Mouse (Mus musculus) intestine, embryonic 15.5 days (tissue): ENCODE results near the gene Ino80b. TPM values are rescaled to one million over a fixed set of nuclear protein-coding genes. Genes with fewer than 3 reads are reported as not detected.

Experiments
- ATAC-seq: fragments of 200-750 bp; cut with Nextera tagmentation; 2 replicates; pipeline ENCODE4 v1.8.0; 2017; ENCODE audit warnings: moderate TSS enrichment, moderate library complexity
- H3K27ac ChIP-seq: fragments of 300-500 bp; sonication (generic); 2 replicates; pipeline ENCODE4 v1.5.1; 2015; ENCODE audit warnings: mild to moderate bottlenecking, inconsistent platforms
- H3K27me3 ChIP-seq: fragments of 300-500 bp; sonication (generic); replicated peaks from 2 replicates; pipeline ENCODE4 v1.6.1; 2015; ENCODE audit warnings: inconsistent platforms
- H3K36me3 ChIP-seq: fragments of 300-500 bp; sonication (generic); 2 replicates; pipeline ENCODE4 v1.6.1; 2015; ENCODE audit warnings: inconsistent platforms
- H3K4me1 ChIP-seq: fragments of 300-500 bp; sonication (generic); replicated peaks from 2 replicates; pipeline ENCODE4 v1.6.1; 2015; ENCODE audit warnings: inconsistent platforms
- H3K4me2 ChIP-seq: fragments of 300-500 bp; sonication (generic); replicated peaks from 2 replicates; pipeline ENCODE4 v1.6.1; 2015; ENCODE audit warnings: mild to moderate bottlenecking, inconsistent platforms
- H3K4me3 ChIP-seq: fragments of 300-500 bp; sonication (generic); replicated peaks from 2 replicates; pipeline ENCODE4 v1.5.1; 2015; ENCODE audit warnings: inconsistent platforms
- H3K9ac ChIP-seq: fragments of 300-500 bp; sonication (generic); 2 replicates; pipeline ENCODE4 v1.6.1; 2015; ENCODE audit warnings: inconsistent platforms
- H3K9me3 ChIP-seq: fragments of 300-500 bp; sonication (generic); 2 replicates; pipeline ENCODE4 v1.6.1; 2016; ENCODE audit warnings: inconsistent platforms
- WGBS: fragments of 180-500 bp; shearing (Covaris S2); methylation state at CpG from one replicate; pipeline ENCODE4 v1.1.7; 2015; 5-methylcytosine and 5-hydroxymethylcytosine counted together
- polyA plus RNA-seq: library from polyadenylated mRNA; unstranded; fragments of >200 nt; fragmentation: Nextera tagmentation; extraction: Ambion mirVana; gene quantifications from 2 replicates; pipeline ENCODE4 v1.2.1, GENCODE M21; 2015

Ino80b gene
- polyA plus RNA-seq, 1 experiment from 2014 or later = 9.4 TPM

- ATAC-seq = peak; percentile 83
- H3K27ac ChIP-seq = peak overlapping the region; percentile 99
- H3K27me3 ChIP-seq = no peaks in the 10 kb centered on the region
- H3K9ac ChIP-seq = peak overlapping the region; percentile 76
- WGBS = 0% methylated on average over 12 of the region's 12 CpGs
- no peaks in the 10 kb centered on the region for H3K36me3 ChIP-seq
- H3K4me1 ChIP-seq = peaks cover 49% of the 10 kb centered on the region
- H3K4me3 ChIP-seq = peak overlapping the region; percentile 52
- H3K4me2 ChIP-seq = peak overlapping the region; percentile 75
- H3K9me3 ChIP-seq = no peaks in the 10 kb centered on the region
Observed at GRCm38 (mm10) chr6:83137576-83137950, 12.3 kb upstream of the Ino80b start.

- H3K27me3 ChIP-seq = no peaks in the 10 kb centered on the region
- H3K9ac ChIP-seq = peak overlapping the region; percentile 76
- under 1% methylated on average over 26 of the region's 26 CpGs for WGBS
- peak overlapping the region; percentile 75 for H3K4me2 ChIP-seq
- no peaks in the 10 kb centered on the region for H3K36me3 ChIP-seq
- peak overlapping the region; percentile 52 for H3K4me3 ChIP-seq
- H3K9me3 ChIP-seq = no peaks in the 10 kb centered on the region
- peak; percentile 80 for ATAC-seq
- H3K27ac ChIP-seq = peak overlapping the region; percentile 99
- H3K4me1 ChIP-seq = peaks cover 43% of the 10 kb centered on the region
Observed at GRCm38 (mm10) chr6:83136881-83137575, 11.8 kb upstream of the Ino80b start.

GRCm38 (mm10) chr6:83136291-83136880, 11.2 kb upstream of the Ino80b start:
- 10% methylated on average over 5 of the region's 5 CpGs for WGBS
- Histone ChIP-seq H3K27ac (peak overlapping the region; percentile 99), H3K4me2 (peak overlapping the region; percentile 75), H3K4me3 (peak overlapping the region; percentile 52), H3K36me3 (no peaks in the 10 kb centered on the region), H3K27me3 (no peaks in the 10 kb centered on the region), H3K9ac (peak overlapping the region; percentile 76), H3K4me1 (peaks cover 37% of the 10 kb centered on the region), H3K9me3 (no peaks in the 10 kb centered on the region)
- ATAC-seq = no peak

- Histone ChIP-seq H3K4me1 (peaks cover 37% of the 10 kb centered on the region), H3K27ac (peak overlapping the region; percentile 99; the same call in 1 of the 2 replicates), H3K4me3 (peak overlapping the region; percentile 52), H3K27me3 (no peaks in the 10 kb centered on the region), H3K4me2 (peak overlapping the region; percentile 75), H3K9ac (peak overlapping the region; percentile 76), H3K36me3 (no peaks in the 10 kb centered on the region), H3K9me3 (no peaks in the 10 kb centered on the region)
- ATAC-seq = no peak
- WGBS = 5% methylated on average over 37 of the region's 37 CpGs
Observed at GRCm38 (mm10) chr6:83135571-83136161, 10.4 kb upstream of the Ino80b start.

GRCm38 (mm10) chr6:83134951-83135513, 9.8 kb upstream of the Ino80b start, which contains the start of gene Rtkn:
Rtkn (plus strand) TSS chr6:83135463.
- peak within 1 kb of the TSS; percentile 75 for H3K4me2 ChIP-seq
- peak within 1 kb of the TSS; percentile 76 for H3K9ac ChIP-seq
- H3K9me3 ChIP-seq = no peaks in the 10 kb centered on the region
- ATAC-seq = no peak
- H3K36me3 ChIP-seq = no peaks in the 10 kb centered on the region
- peaks cover 37% of the 10 kb centered on the region for H3K4me1 ChIP-seq
- 59% methylated on average over 7 of the region's 7 CpGs for whole genome bisulfite sequencing
- H3K4me3 ChIP-seq = peak within 1 kb of the TSS; percentile 52
- H3K27me3 ChIP-seq = no peaks in the 10 kb centered on the region
- H3K27ac ChIP-seq = peak within 1 kb of the TSS; percentile 99

- Histone ChIP-seq H3K4me2 (no peak overlapping the region), H3K9me3 (no peaks in the 10 kb centered on the region), H3K27ac (no peak overlapping the region), H3K4me1 (peaks cover 37% of the 10 kb centered on the region), H3K36me3 (no peaks in the 10 kb centered on the region), H3K4me3 (no peak overlapping the region), H3K27me3 (no peaks in the 10 kb centered on the region), H3K9ac (no peak overlapping the region)
- 61% methylated on average over 3 of the region's 3 CpGs for WGBS
- no peak for ATAC-seq
Observed at GRCm38 (mm10) chr6:83134226-83134625, 9.0 kb upstream of the Ino80b start.

GRCm38 (mm10) chr6:83132176-83132919, 7.1 kb upstream of the Ino80b start:
- H3K4me1 ChIP-seq = peaks cover 23% of the 10 kb centered on the region
- no peak overlapping the region for H3K4me3 ChIP-seq
- no peaks in the 10 kb centered on the region for H3K27me3 ChIP-seq
- ATAC-seq = no peak
- no peaks in the 10 kb centered on the region for H3K36me3 ChIP-seq
- WGBS = 71% methylated on average over 9 of the region's 9 CpGs
- H3K27ac ChIP-seq = peak overlapping the region; percentile 85
- H3K4me2 ChIP-seq = no peak overlapping the region
- H3K9ac ChIP-seq = no peak overlapping the region
- H3K9me3 ChIP-seq = no peaks in the 10 kb centered on the region

- peak overlapping the region; percentile 85 for H3K27ac ChIP-seq
- 46% methylated on average over 6 of the region's 6 CpGs for WGBS
- H3K4me2 ChIP-seq = peak overlapping the region; percentile 47
- no peaks in the 10 kb centered on the region for H3K9me3 ChIP-seq
- H3K4me1 ChIP-seq = peaks cover 21% of the 10 kb centered on the region
- no peaks in the 10 kb centered on the region for H3K36me3 ChIP-seq
- no peak overlapping the region for H3K4me3 ChIP-seq
- H3K27me3 ChIP-seq = no peaks in the 10 kb centered on the region
- no peak overlapping the region for H3K9ac ChIP-seq
- peak; percentile 74 for ATAC-seq
Observed at GRCm38 (mm10) chr6:83131469-83132034, 6.3 kb upstream of the Ino80b start.

- H3K36me3 ChIP-seq = no peaks in the 10 kb centered on the region
- H3K9me3 ChIP-seq = no peaks in the 10 kb centered on the region
- no peak overlapping the region for H3K4me3 ChIP-seq
- ATAC-seq = no peak
- 96% methylated on average over 5 of the region's 5 CpGs for WGBS
- H3K27ac ChIP-seq = no peak overlapping the region
- H3K27me3 ChIP-seq = no peaks in the 10 kb centered on the region
- H3K4me2 ChIP-seq = no peak overlapping the region
- H3K4me1 ChIP-seq = peaks cover 14% of the 10 kb centered on the region
- no peak overlapping the region for H3K9ac ChIP-seq
Observed at GRCm38 (mm10) chr6:83127419-83127818, 2.2 kb upstream of the Ino80b start.

- Histone ChIP-seq H3K4me1 (peaks cover 30% of the 10 kb centered on the region), H3K9me3 (no peaks in the 10 kb centered on the region), H3K27ac (no peak overlapping the region), H3K4me3 (peak overlapping the region; percentile 72), H3K9ac (peak overlapping the region; percentile 71), H3K4me2 (peak overlapping the region; percentile 89), H3K27me3 (no peaks in the 10 kb centered on the region), H3K36me3 (no peaks in the 10 kb centered on the region)
- ATAC-seq = peak; percentile 21
- WGBS = under 1% methylated on average over 30 of the region's 30 CpGs
Observed at GRCm38 (mm10) chr6:83124851-83125312, 349 bp downstream of the Ino80b start.

- Histone ChIP-seq H3K27me3 (no peaks in the 10 kb centered on the region), H3K27ac (no peak overlapping the region), H3K36me3 (peaks cover 13% of the 10 kb centered on the region), H3K4me3 (0 out of 2 replicates have a peak overlapping the region, but pooled peaks have one; percentile 4), H3K9ac (no peak overlapping the region), H3K4me2 (peak overlapping the region; percentile 98), H3K9me3 (no peaks in the 10 kb centered on the region), H3K4me1 (peaks cover 40% of the 10 kb centered on the region)
- ATAC-seq = no peak
- 87% methylated on average over 5 of the region's 5 CpGs for WGBS
Observed at GRCm38 (mm10) chr6:83122961-83123360, 2.3 kb downstream of the Ino80b start.
